Mouse (Mus musculus): ENCODE results near the gene Map3k5. TPM values are rescaled to one million over a fixed set of nuclear protein-coding genes. Genes with fewer than 3 reads are reported as not detected.

Map3k5 gene
- polyA plus RNA-seq, 1 experiment from 2014 or later: 1.8 TPM

- no peak overlapping the region for H3K9ac ChIP-seq
- 75% methylated on average over 6 of the region's 6 CpGs for WGBS
- DNase-seq (ENCODE audit: low spot score) (no peak), ATAC-seq (ENCODE audit: low FRiP score) (no peak)
- no peak overlapping the region for H3K4me3 ChIP-seq (replicated peaks; ENCODE audit: low read length)
- H3K9me3 ChIP-seq (ENCODE audit: control insufficient read depth, low read length): no peaks in the 10 kb centered on the region
- no peaks in the 10 kb centered on the region for H3K36me3 ChIP-seq (replicated peaks; ENCODE audit: control insufficient read depth, insufficient read depth)
- H3K4me1 ChIP-seq (replicated peaks; ENCODE audit: control insufficient read depth, insufficient read depth, low read length): no peaks in the 10 kb centered on the region
- H3K27ac ChIP-seq: no peak overlapping the region
- peaks cover 6% of the 10 kb centered on the region for H3K27me3 ChIP-seq (ENCODE audit: control insufficient read depth, insufficient read depth, low read length)
- no peak overlapping the region for H3K4me2 ChIP-seq (replicated peaks)
These were observed 6.8 kb downstream of the Map3k5 start for GRCm38 (mm10) chr10:19941063-19941462.

- 0 out of 2 replicates have a peak, but pooled peaks cover 5% of the 10 kb centered on the region for H3K27me3 ChIP-seq (ENCODE audit: control insufficient read depth, insufficient read depth, low read length)
- no peak overlapping the region for H3K4me2 ChIP-seq (replicated peaks)
- no peak overlapping the region for H3K9ac ChIP-seq
- DNase-seq (ENCODE audit: low spot score): no peak
- H3K4me3 ChIP-seq (replicated peaks; ENCODE audit: low read length): no peak overlapping the region
- no peaks in the 10 kb centered on the region for H3K36me3 ChIP-seq (replicated peaks; ENCODE audit: control insufficient read depth, insufficient read depth)
- no peak overlapping the region for H3K27ac ChIP-seq
- WGBS: 86% methylated on average over 9 of the region's 9 CpGs
- no peaks in the 10 kb centered on the region for H3K4me1 ChIP-seq (replicated peaks; ENCODE audit: control insufficient read depth, insufficient read depth, low read length)
- H3K9me3 ChIP-seq (ENCODE audit: control insufficient read depth, low read length): no peaks in the 10 kb centered on the region
- ATAC-seq (ENCODE audit: low FRiP score): no peak
These were observed 7.6 kb downstream of the Map3k5 start for GRCm38 (mm10) chr10:19941914-19942313.

- H3K27ac ChIP-seq: no peak overlapping the region
- no peak overlapping the region for H3K4me3 ChIP-seq (replicated peaks; ENCODE audit: low read length)
- H3K9me3 ChIP-seq (ENCODE audit: control insufficient read depth, low read length): no peaks in the 10 kb centered on the region
- H3K4me1 ChIP-seq (replicated peaks; ENCODE audit: control insufficient read depth, insufficient read depth, low read length): no peaks in the 10 kb centered on the region
- ATAC-seq (ENCODE audit: low FRiP score) (no peak), DNase-seq (ENCODE audit: low spot score) (no peak)
- H3K4me2 ChIP-seq (replicated peaks): no peak overlapping the region
- H3K36me3 ChIP-seq (replicated peaks; ENCODE audit: control insufficient read depth, insufficient read depth): no peaks in the 10 kb centered on the region
- H3K27me3 ChIP-seq (ENCODE audit: control insufficient read depth, insufficient read depth, low read length): 0 out of 2 replicates have a peak, but pooled peaks cover 5% of the 10 kb centered on the region
- H3K9ac ChIP-seq: no peak overlapping the region
- 95% methylated on average over 3 of the region's 3 CpGs for WGBS
These were observed 8.3 kb downstream of the Map3k5 start for GRCm38 (mm10) chr10:19942621-19943020.

GRCm38 (mm10) chr10:19945651-19946050, 11.4 kb downstream of the Map3k5 start:
- no peak for ATAC-seq (ENCODE audit: low FRiP score)
- H3K9ac ChIP-seq: no peak overlapping the region
- H3K27ac ChIP-seq: no peak overlapping the region
- 82% methylated on average over 7 of the region's 7 CpGs for WGBS
- DNase-seq (ENCODE audit: low spot score): no peak
- no peaks in the 10 kb centered on the region for H3K27me3 ChIP-seq (ENCODE audit: control insufficient read depth, insufficient read depth, low read length)
- H3K4me2 ChIP-seq (replicated peaks): no peak overlapping the region
- H3K9me3 ChIP-seq (ENCODE audit: control insufficient read depth, low read length): no peaks in the 10 kb centered on the region
- no peaks in the 10 kb centered on the region for H3K36me3 ChIP-seq (replicated peaks; ENCODE audit: control insufficient read depth, insufficient read depth)
- no peak overlapping the region for H3K4me3 ChIP-seq (replicated peaks; ENCODE audit: low read length)
- H3K4me1 ChIP-seq (replicated peaks; ENCODE audit: control insufficient read depth, insufficient read depth, low read length): no peaks in the 10 kb centered on the region

GRCm38 (mm10) chr10:19946644-19947043, 12.4 kb downstream of the Map3k5 start:
- 94% methylated on average over 6 of the region's 6 CpGs for WGBS
- Histone ChIP-seq H3K9ac (no peak overlapping the region), H3K27me3 (ENCODE audit: control insufficient read depth, insufficient read depth, low read length) (no peaks in the 10 kb centered on the region)

GRCm38 (mm10) chr10:19947441-19947840, 13.2 kb downstream of the Map3k5 start:
- no peak for DNase-seq (ENCODE audit: low spot score)
- Histone ChIP-seq H3K27me3 (ENCODE audit: control insufficient read depth, insufficient read depth, low read length) (no peaks in the 10 kb centered on the region), H3K4me2 (replicated peaks) (no peak overlapping the region), H3K4me3 (replicated peaks; ENCODE audit: low read length) (no peak overlapping the region), H3K9ac (no peak overlapping the region), H3K27ac (no peak overlapping the region), H3K36me3 (replicated peaks; ENCODE audit: control insufficient read depth, insufficient read depth) (no peaks in the 10 kb centered on the region), H3K4me1 (replicated peaks; ENCODE audit: control insufficient read depth, insufficient read depth, low read length) (no peaks in the 10 kb centered on the region), H3K9me3 (ENCODE audit: control insufficient read depth, low read length) (no peaks in the 10 kb centered on the region)
- ATAC-seq (ENCODE audit: low FRiP score): no peak
- 93% methylated on average over 10 of the region's 10 CpGs for WGBS

More at GRCm38 (mm10) chr10:19946644-19947043, 12.4 kb downstream of the Map3k5 start:
- Histone ChIP-seq H3K4me2 (replicated peaks) (no peak overlapping the region), H3K9me3 (ENCODE audit: control insufficient read depth, low read length) (no peaks in the 10 kb centered on the region), H3K36me3 (replicated peaks; ENCODE audit: control insufficient read depth, insufficient read depth) (no peaks in the 10 kb centered on the region), H3K4me1 (replicated peaks; ENCODE audit: control insufficient read depth, insufficient read depth, low read length) (no peaks in the 10 kb centered on the region), H3K4me3 (replicated peaks; ENCODE audit: low read length) (no peak overlapping the region), H3K27ac (no peak overlapping the region)
- DNase-seq (ENCODE audit: low spot score): no peak
- ATAC-seq (ENCODE audit: low FRiP score): no peak

GRCm38 (mm10) chr10:19947901-19948300, 13.6 kb downstream of the Map3k5 start:
- ATAC-seq (ENCODE audit: low FRiP score): no peak
- Histone ChIP-seq H3K9ac (no peak overlapping the region), H3K4me2 (replicated peaks) (no peak overlapping the region), H3K36me3 (replicated peaks; ENCODE audit: control insufficient read depth, insufficient read depth) (no peaks in the 10 kb centered on the region), H3K4me1 (replicated peaks; ENCODE audit: control insufficient read depth, insufficient read depth, low read length) (no peaks in the 10 kb centered on the region), H3K9me3 (ENCODE audit: control insufficient read depth, low read length) (no peaks in the 10 kb centered on the region), H3K27ac (no peak overlapping the region), H3K4me3 (replicated peaks; ENCODE audit: low read length) (no peak overlapping the region), H3K27me3 (ENCODE audit: control insufficient read depth, insufficient read depth, low read length) (no peaks in the 10 kb centered on the region)
- WGBS: 93% methylated on average over 5 of the region's 5 CpGs
- DNase-seq (ENCODE audit: low spot score): no peak

- ATAC-seq (ENCODE audit: low FRiP score): no peak
These were observed 14.1 kb downstream of the Map3k5 start for GRCm38 (mm10) chr10:19948381-19948780.

GRCm38 (mm10) chr10:19949106-19949505, 14.8 kb downstream of the Map3k5 start:
- Histone ChIP-seq H3K9me3 (ENCODE audit: control insufficient read depth, low read length) (no peaks in the 10 kb centered on the region), H3K4me2 (replicated peaks) (no peak overlapping the region), H3K4me1 (replicated peaks; ENCODE audit: control insufficient read depth, insufficient read depth, low read length) (no peaks in the 10 kb centered on the region), H3K36me3 (replicated peaks; ENCODE audit: control insufficient read depth, insufficient read depth) (no peaks in the 10 kb centered on the region), H3K27ac (no peak overlapping the region), H3K9ac (no peak overlapping the region), H3K4me3 (replicated peaks; ENCODE audit: low read length) (no peak overlapping the region), H3K27me3 (ENCODE audit: control insufficient read depth, insufficient read depth, low read length) (no peaks in the 10 kb centered on the region)
- ATAC-seq (ENCODE audit: low FRiP score) (no peak), DNase-seq (ENCODE audit: low spot score) (no peak)
- WGBS: 91% methylated on average over 4 of the region's 4 CpGs

More at GRCm38 (mm10) chr10:19948381-19948780, 14.1 kb downstream of the Map3k5 start:
- Histone ChIP-seq H3K4me1 (replicated peaks; ENCODE audit: control insufficient read depth, insufficient read depth, low read length) (no peaks in the 10 kb centered on the region), H3K27me3 (ENCODE audit: control insufficient read depth, insufficient read depth, low read length) (no peaks in the 10 kb centered on the region), H3K36me3 (replicated peaks; ENCODE audit: control insufficient read depth, insufficient read depth) (no peaks in the 10 kb centered on the region), H3K4me3 (replicated peaks; ENCODE audit: low read length) (no peak overlapping the region), H3K4me2 (replicated peaks) (no peak overlapping the region), H3K27ac (no peak overlapping the region), H3K9ac (no peak overlapping the region), H3K9me3 (ENCODE audit: control insufficient read depth, low read length) (no peaks in the 10 kb centered on the region)
- WGBS: 92% methylated on average over 11 of the region's 11 CpGs
- no peak for DNase-seq (ENCODE audit: low spot score)

All from hindbrain, embryonic 14.5 days (tissue).